Mouse (Mus musculus): ENCODE data around the gene 4933428G20Rik.

- TF ChIP-seq POLR2A (IDR thresholded peaks at IDR 0.05; ENCODE audit: control insufficient read depth, extremely low read depth, insufficient read depth, low read length, poor library complexity) (no peak), CTCF (IDR thresholded peaks at IDR 0.05; ENCODE audit: borderline replicate concordance, control insufficient read depth, extremely low read depth, insufficient read depth, low read length, poor library complexity) (no peak)
These were observed 50.4 kb downstream of the 4933428G20Rik start for GRCm38 (mm10) chr11:97449601-97450293.
